Mouse (Mus musculus): Measurements from ENCODE around the gene Slfn2. TPM values are rescaled to one million over a fixed set of nuclear protein-coding genes. Genes with fewer than 3 reads are reported as not detected.
"Not testable (repeated sequence)": the region's sequence is repeated elsewhere in the genome, so short reads cannot be mapped to it uniquely, and the experiment has no call there.

Gene Slfn2
- 546 to 771 TPM (median 642 TPM) in 3 replicates for total RNA-seq (2017)

GRCm38 (mm10) chr11:83064946-83065345, at the start of gene Slfn2:
Gene Slfn2 (plus strand): TSS chr11:83065112.
- peak; percentile 37 for ATAC-seq (replicated peaks; ENCODE audit: insufficient number of reproducible peaks, low FRiP score, low TSS enrichment, poor library complexity, severe bottlenecking)

- no peak for ATAC-seq (replicated peaks; ENCODE audit: insufficient number of reproducible peaks, low FRiP score, low TSS enrichment, poor library complexity, severe bottlenecking)
Observed at GRCm38 (mm10) chr11:83016093-83016492, 48.8 kb upstream of the Slfn2 start.

GRCm38 (mm10) chr11:83019561-83020519, 45.1 kb upstream of the Slfn2 start:
- 0 out of 2 replicates have a peak, but pooled peaks have one; percentile 14 for ATAC-seq (replicated peaks; ENCODE audit: insufficient number of reproducible peaks, low FRiP score, low TSS enrichment, poor library complexity, severe bottlenecking)

GRCm38 (mm10) chr11:83020621-83021020, 44.3 kb upstream of the Slfn2 start, which contains the start of gene Slfn8:
Gene Slfn8 (minus strand): TSS chr11:83020810.
- peak; percentile 77 for ATAC-seq (replicated peaks; ENCODE audit: insufficient number of reproducible peaks, low FRiP score, low TSS enrichment, poor library complexity, severe bottlenecking)

GRCm38 (mm10) chr11:83038686-83039085, 26.2 kb upstream of the Slfn2 start:
- not testable (repeated sequence) for ATAC-seq (replicated peaks; ENCODE audit: insufficient number of reproducible peaks, low FRiP score, low TSS enrichment, poor library complexity, severe bottlenecking)

- no peak for ATAC-seq (replicated peaks; ENCODE audit: insufficient number of reproducible peaks, low FRiP score, low TSS enrichment, poor library complexity, severe bottlenecking)
Observed at GRCm38 (mm10) chr11:83039156-83039555, 25.8 kb upstream of the Slfn2 start.

GRCm38 (mm10) chr11:83039796-83040195, 25.1 kb upstream of the Slfn2 start:
- no peak for ATAC-seq (replicated peaks; ENCODE audit: insufficient number of reproducible peaks, low FRiP score, low TSS enrichment, poor library complexity, severe bottlenecking)

GRCm38 (mm10) chr11:83040325-83040724, 24.6 kb upstream of the Slfn2 start:
- peak; percentile 61; the same call in 1 of the 2 replicates for ATAC-seq (replicated peaks; ENCODE audit: insufficient number of reproducible peaks, low FRiP score, low TSS enrichment, poor library complexity, severe bottlenecking)

- ATAC-seq (replicated peaks; ENCODE audit: insufficient number of reproducible peaks, low FRiP score, low TSS enrichment, poor library complexity, severe bottlenecking) = no peak
Observed at GRCm38 (mm10) chr11:83041000-83041399, 23.9 kb upstream of the Slfn2 start.

GRCm38 (mm10) chr11:83043891-83044290, 21.0 kb upstream of the Slfn2 start:
- no peak for ATAC-seq (replicated peaks; ENCODE audit: insufficient number of reproducible peaks, low FRiP score, low TSS enrichment, poor library complexity, severe bottlenecking)

- peak; percentile 47; the same call in 1 of the 2 replicates for ATAC-seq (replicated peaks; ENCODE audit: insufficient number of reproducible peaks, low FRiP score, low TSS enrichment, poor library complexity, severe bottlenecking)
Observed at GRCm38 (mm10) chr11:83045642-83046041, 19.3 kb upstream of the Slfn2 start.

GRCm38 (mm10) chr11:83057863-83058262, 7.0 kb upstream of the Slfn2 start:
- peak; percentile 92 for ATAC-seq (replicated peaks; ENCODE audit: insufficient number of reproducible peaks, low FRiP score, low TSS enrichment, poor library complexity, severe bottlenecking)

- no peak for ATAC-seq (replicated peaks; ENCODE audit: insufficient number of reproducible peaks, low FRiP score, low TSS enrichment, poor library complexity, severe bottlenecking)
Observed at GRCm38 (mm10) chr11:83060412-83061020, 4.4 kb upstream of the Slfn2 start.

- no peak for ATAC-seq (replicated peaks; ENCODE audit: insufficient number of reproducible peaks, low FRiP score, low TSS enrichment, poor library complexity, severe bottlenecking)
Observed at GRCm38 (mm10) chr11:83061806-83062205, 3.1 kb upstream of the Slfn2 start.

- peak; percentile 18; the same call in 1 of the 2 replicates for ATAC-seq (replicated peaks; ENCODE audit: insufficient number of reproducible peaks, low FRiP score, low TSS enrichment, poor library complexity, severe bottlenecking)
Observed at GRCm38 (mm10) chr11:83063126-83063525, 1.8 kb upstream of the Slfn2 start.

- ATAC-seq (replicated peaks; ENCODE audit: insufficient number of reproducible peaks, low FRiP score, low TSS enrichment, poor library complexity, severe bottlenecking) = peak; percentile 30
Observed at GRCm38 (mm10) chr11:83063941-83064349, 967 bp upstream of the Slfn2 start.

GRCm38 (mm10) chr11:83065441-83066344, 781 bp downstream of the Slfn2 start:
- 0 out of 2 replicates have a peak, but pooled peaks have one; percentile 2 for ATAC-seq (replicated peaks; ENCODE audit: insufficient number of reproducible peaks, low FRiP score, low TSS enrichment, poor library complexity, severe bottlenecking)

GRCm38 (mm10) chr11:83066640-83067531, 2.0 kb downstream of the Slfn2 start:
- peak; percentile 66 for ATAC-seq (replicated peaks; ENCODE audit: insufficient number of reproducible peaks, low FRiP score, low TSS enrichment, poor library complexity, severe bottlenecking)

All from monocyte, adult 5-6 weeks (primary cell).